In genomic region chr1:150026188-150026587, GRCm38 (mm10) we compare ENCODE assay signal across 20 mouse cellular contexts.
DNase-seq lines count a peak whose midpoint lies in the region; ATAC-seq and TF ChIP-seq lines count a peak whose summit lies in the region.
"Had no signal": no experiment of that assay in that cellular context is flagged by ENCODE, and none has a peak within 500 bp of the region (broad histone marks: within the 10 kb centered on the region; RNA-seq: fewer than 3 reads in every experiment).

No protein-coding gene starts in this region.

- peaks cover 2% of the 10 kb centered on the region; the same call in 1 of the 2 replicates for H3K4me1 ChIP-seq in lung, adult 2 months (ENCODE audit: control insufficient read depth, insufficient read depth, low read length)
- H3K4me1 ChIP-seq in midbrain, embryonic 16.5 days (ENCODE audit: control insufficient read depth, insufficient read depth, low read length), result no peaks in the 10 kb centered on the region
- H3K4me1 ChIP-seq: heart, embryonic 10.5 days; limb, embryonic 15.5 days had no signal

- 90% methylated on average over 3 of the region's 3 CpGs for WGBS in lung, adult 2 months
- WGBS in midbrain, embryonic 16.5 days, result 96% methylated on average over 3 of the region's 3 CpGs

- no peaks in the 10 kb centered on the region for H3K27me3 ChIP-seq in midbrain, embryonic 16.5 days (ENCODE audit: control insufficient read depth, insufficient read depth, low read depth, low read length)
- H3K27me3 ChIP-seq: limb, embryonic 15.5 days had no signal

- no peak overlapping the region for H3K4me2 ChIP-seq in midbrain, embryonic 16.5 days (ENCODE audit: low read length)
- H3K4me2 ChIP-seq: limb, embryonic 15.5 days had no signal

- TF ChIP-seq CTCF in lung, adult 2 months (IDR thresholded peaks at IDR 0.05; ENCODE audit: insufficient read depth, low read length), result no peak

- H3K27ac ChIP-seq in midbrain, embryonic 16.5 days (ENCODE audit: low read length), result no peak overlapping the region
- H3K27ac ChIP-seq: heart, embryonic 10.5 days; layer of hippocampus, adult 2 months; limb, embryonic 15.5 days had no signal

- H3K9me3 ChIP-seq in midbrain, embryonic 16.5 days (replicated peaks; ENCODE audit: control insufficient read depth, low read length, poor library complexity, severe bottlenecking), result no peaks in the 10 kb centered on the region
- H3K9me3 ChIP-seq: heart, embryonic 10.5 days; limb, embryonic 15.5 days had no signal

- H3K4me3 ChIP-seq in lung, adult 2 months (replicated peaks; ENCODE audit: extremely low read depth, low read depth, low read length), result no peak overlapping the region
- H3K4me3 ChIP-seq in midbrain, embryonic 16.5 days (ENCODE audit: low read depth, low read length), result no peak overlapping the region
- H3K4me3 ChIP-seq: heart, embryonic 10.5 days; layer of hippocampus, adult 2 months; limb, embryonic 15.5 days had no signal

- DNase-seq in kidney, adult 9 months, result peak; percentile 11
- DNase-seq in kidney, postnatal 14 days, result no peak
- peak; percentile 24 for DNase-seq in ES-CJ7 (ENCODE audit: low read depth, low spot score)
- peak; percentile 21 for DNase-seq in c-Kit-positive CD71-positive TER-119-positive erythroid progenitor cells, embryonic 14.5 days (ENCODE audit: low spot score)
- no peak for DNase-seq in lung, adult 2 months
- DNase-seq in ovary, postnatal 10 days (ENCODE audit: low spot score), result no peak
- DNase-seq: cerebellum, adult 11 months; cerebellum, postnatal 25 days; gastrocnemius, postnatal 36 days; heart, postnatal 14 days; kidney, adult 18-20 months; midbrain, embryonic 14.5 days; right cerebral cortex, postnatal 25 days had no signal

- ATAC-seq in megakaryocyte progenitor cell, adult 5-6 weeks (replicated peaks; ENCODE audit: poor library complexity), result 0 out of 2 replicates have a peak, but pooled peaks have one; percentile 34
- no peak for ATAC-seq in midbrain, embryonic 16.5 days
- ATAC-seq: CD4-positive, CD25-positive, alpha-beta regulatory T cell, adult 4 months; hindbrain, embryonic 16.5 days had no signal

- no peak for TF ChIP-seq POLR2A in lung, adult 2 months (IDR thresholded peaks at IDR 0.05; ENCODE audit: borderline replicate concordance, extremely low read depth, low read depth, low read length)

- H3K9ac ChIP-seq in midbrain, embryonic 16.5 days (ENCODE audit: low read depth, low read length), result no peak overlapping the region
- H3K9ac ChIP-seq: limb, embryonic 15.5 days had no signal

- no peaks in the 10 kb centered on the region for H3K36me3 ChIP-seq in midbrain, embryonic 16.5 days (ENCODE audit: control insufficient read depth, insufficient read depth, low read length)
- H3K36me3 ChIP-seq: heart, embryonic 10.5 days; limb, embryonic 15.5 days had no signal

Comparison
In these comparisons a context has a peak if more than half of its experiments do, and no peak if none do; other contexts are left out.
1. DNase-seq: peak in kidney, adult 9 months (single experiment), ES-CJ7 (single experiment) and c-Kit-positive CD71-positive TER-119-positive erythroid progenitor cells, embryonic 14.5 days (single experiment); none in kidney, postnatal 14 days (single experiment), lung, adult 2 months (single experiment) and ovary, postnatal 10 days (single experiment).